Mouse (Mus musculus): Measurements from ENCODE around the gene Fau.

- TF ChIP-seq CTCF (conservative IDR thresholded peaks at IDR 0.05; ENCODE audit: low read length) (no peak), POU5F1 (IDR thresholded peaks at IDR 0.05; ENCODE audit: borderline replicate concordance, low read length) (no peak), NANOG (IDR thresholded peaks at IDR 0.05; ENCODE audit: borderline replicate concordance, low read length) (no peak)
These were observed 43.5 kb downstream of the Fau start for GRCm38 (mm10) chr19:6101186-6101585.

All from E14TG2a.4 (cell line).